Mouse (Mus musculus) cerebellum, adult 2 months (tissue): ENCODE measurements around the gene Rab21.

ENCODE experiments used
- CTCF ChIP-seq: fragments of 200-500 bp; IDR thresholded peaks from 2 replicates; pipeline ENCODE4 v1.5.1; 2011; ENCODE audit warnings: low read depth, mild to moderate bottlenecking, control low read depth, low read length, moderate library complexity, borderline replicate concordance; ENCODE audit not compliant: insufficient read depth
- POLR2A ChIP-seq: fragments of 200-500 bp; IDR thresholded peaks from 2 replicates; pipeline ENCODE4 v1.6.1; 2011; ENCODE audit warnings: low read length, control low read depth, borderline replicate concordance; ENCODE audit not compliant: insufficient read depth

DNA sequence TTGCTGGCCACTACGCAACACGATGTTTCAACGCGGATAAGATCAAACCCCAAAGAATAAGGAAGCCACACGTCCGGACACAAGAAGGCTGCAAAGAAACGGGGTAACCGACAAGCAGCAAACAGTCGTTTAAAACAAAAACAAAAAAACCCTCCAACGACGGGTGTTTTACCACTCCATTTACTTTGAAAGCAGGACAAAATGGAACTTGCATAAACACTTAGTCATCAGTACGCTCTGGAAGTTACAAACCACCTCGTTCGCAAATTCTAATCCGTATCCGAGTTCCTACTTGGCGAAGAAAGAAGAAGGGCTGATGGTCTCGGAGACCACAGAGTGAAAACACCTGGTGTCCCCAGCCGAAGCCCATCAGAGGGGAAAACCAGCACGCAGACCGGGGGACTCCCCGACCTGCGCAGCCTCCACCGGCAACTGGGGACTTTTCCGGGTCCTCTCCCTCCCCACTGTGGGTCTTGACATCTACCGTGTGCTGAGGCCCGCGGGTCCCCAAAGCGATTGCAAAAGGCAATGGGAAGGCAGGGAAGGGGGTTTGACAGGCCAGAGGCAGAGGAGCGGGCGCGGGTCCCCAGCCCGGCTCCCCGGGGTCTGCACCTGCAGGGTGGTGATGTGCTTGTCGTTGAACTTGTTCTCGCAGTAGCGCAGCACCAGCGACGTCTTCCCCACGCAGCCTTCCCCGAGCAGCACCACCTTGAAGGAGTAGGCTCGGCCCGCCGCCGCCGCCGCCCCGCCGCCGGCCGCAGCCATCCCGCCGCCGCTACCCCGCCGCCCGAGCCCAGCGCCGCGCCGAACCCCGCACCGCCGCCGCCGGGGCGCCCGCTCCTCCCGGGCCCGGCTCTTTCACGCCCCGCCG is 577 bp downstream of the Rab21 start:
- no peak for TF ChIP-seq POLR2A
- TF ChIP-seq CTCF: no peak
